Mouse (Mus musculus): ENCODE data around the gene Sumf1.

DNA sequence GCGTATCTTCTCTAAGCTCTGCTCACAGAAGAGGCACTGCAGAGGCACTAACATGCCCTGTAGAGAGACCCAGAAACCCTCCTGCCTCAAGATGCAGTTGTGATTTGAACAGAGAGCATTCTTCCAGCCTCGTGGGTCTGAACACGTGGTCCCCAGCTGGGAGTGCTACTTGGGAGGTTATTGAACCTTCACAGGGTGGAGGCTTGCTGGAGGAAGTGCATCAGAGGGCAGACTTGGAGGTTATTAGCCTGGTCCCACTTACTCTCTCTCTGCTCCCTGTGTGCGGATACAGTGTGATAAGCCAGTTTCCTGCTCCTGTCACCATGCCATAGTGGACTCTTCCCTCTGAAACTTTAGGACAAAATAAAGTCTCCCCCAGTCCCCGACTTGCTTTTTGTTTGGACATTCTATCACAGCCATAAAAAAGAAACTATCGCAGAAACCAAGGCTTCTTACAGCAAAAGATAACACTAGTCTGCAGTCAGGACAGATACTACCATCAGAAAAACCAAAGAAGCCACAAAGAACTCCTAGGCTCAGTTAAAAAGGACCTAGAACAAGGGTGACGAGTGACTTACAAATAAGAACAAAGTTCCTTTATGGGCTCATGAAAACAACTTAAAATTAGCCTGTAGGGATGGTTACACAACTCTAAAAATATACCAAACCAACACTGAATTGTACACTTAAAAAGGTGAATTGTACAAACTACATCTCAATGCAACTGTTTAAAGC, 17.3 kb downstream of the Sumf1 start:
- TF ChIP-seq GATA1 (IDR thresholded peaks at IDR 0.05; ENCODE audit: borderline replicate concordance, low read length) (no peak), FLI1 (IDR thresholded peaks at IDR 0.05; ENCODE audit: low read length) (no peak)

Data from megakaryocyte, embryonic 14.5 days (primary cell).